Mouse (Mus musculus): Measurements from ENCODE around the gene Irf4. TPM values are rescaled to one million over a fixed set of nuclear protein-coding genes. Genes with fewer than 3 reads are reported as not detected.

Gene Irf4
- total and polyA plus RNA-seq, 2 experiments from 2014 or later, result 0.03 TPM; not detected in 1

DNA sequence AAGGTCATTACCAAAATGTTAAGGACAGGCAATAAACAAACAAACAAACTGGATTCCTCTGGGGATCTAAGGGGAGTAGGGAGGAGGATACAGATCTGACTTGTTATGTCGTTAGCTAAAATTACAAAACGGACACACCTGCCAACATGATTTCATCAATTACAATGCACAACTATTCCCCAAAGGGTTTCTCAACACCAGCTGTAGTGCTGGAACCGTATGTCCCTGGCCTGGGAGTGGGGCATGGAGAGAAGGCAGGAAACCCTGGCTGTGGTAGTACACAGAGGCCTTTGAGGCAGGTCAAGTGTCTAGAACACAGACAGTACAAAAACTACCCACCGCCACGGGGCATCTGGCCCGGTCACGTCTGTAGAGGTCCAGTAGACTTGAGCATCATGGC, 60.2 kb downstream of the Irf4 start:
- H3K27me3 ChIP-seq (ENCODE audit: control insufficient read depth, insufficient read depth, low read length), result no peaks in the 10 kb centered on the region
- H3K4me2 ChIP-seq (ENCODE audit: low read depth, low read length), result no peak overlapping the region
- H3K9ac ChIP-seq (replicated peaks; ENCODE audit: low read depth, low read length), result no peak overlapping the region
- WGBS, result 81% methylated on average over 7 of the region's 7 CpGs
- H3K4me1 ChIP-seq (ENCODE audit: control insufficient read depth, insufficient read depth), result no peaks in the 10 kb centered on the region
- peaks cover 3% of the 10 kb centered on the region; the same call in 1 of the 2 replicates for H3K9me3 ChIP-seq (replicated peaks; ENCODE audit: control insufficient read depth, low read length)
- ATAC-seq (ENCODE audit: insufficient read depth, low read depth) (no peak), DNase-seq (ENCODE audit: low spot score) (no peak)
- H3K4me3 ChIP-seq (ENCODE audit: low read depth, low read length), result no peak overlapping the region
- H3K36me3 ChIP-seq (replicated peaks; ENCODE audit: control insufficient read depth, insufficient read depth, low read length), result 0 out of 2 replicates have a peak, but pooled peaks cover 4% of the 10 kb centered on the region
- H3K27ac ChIP-seq (ENCODE audit: low read depth), result no peak overlapping the region
- TF ChIP-seq CTCF (IDR thresholded peaks at IDR 0.05; ENCODE audit: low read depth) (no peak), EP300 (IDR thresholded peaks at IDR 0.05; ENCODE audit: low read depth) (no peak)

DNA sequence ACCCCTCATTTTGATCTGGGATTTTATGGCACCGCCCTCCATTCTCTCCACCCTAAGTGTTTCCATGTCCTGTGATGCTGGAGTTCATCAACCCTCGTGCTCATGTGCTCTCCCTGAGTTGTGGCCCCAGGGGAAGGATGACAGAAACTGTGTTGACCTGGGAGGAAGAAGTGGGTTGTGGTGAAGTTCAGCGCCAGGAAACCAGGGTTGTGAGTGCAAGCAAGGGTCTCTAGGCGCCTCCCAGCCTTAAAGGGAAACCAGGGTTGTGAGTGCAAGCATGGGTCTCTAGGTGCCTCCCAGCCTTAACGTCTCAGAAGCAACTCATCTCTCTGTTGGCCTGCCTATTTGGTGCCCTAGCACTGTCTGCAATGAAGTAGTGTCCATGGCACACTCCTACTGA, 64.4 kb downstream of the Irf4 start:
- no peak for ATAC-seq (ENCODE audit: insufficient read depth, low read depth)
- H3K4me1 ChIP-seq (ENCODE audit: control insufficient read depth, insufficient read depth), result no peaks in the 10 kb centered on the region
- WGBS, result 72% methylated on average over 5 of the region's 5 CpGs
- H3K27ac ChIP-seq (ENCODE audit: low read depth), result no peak overlapping the region
- DNase-seq (ENCODE audit: low spot score), result no peak
- no peaks in the 10 kb centered on the region for H3K27me3 ChIP-seq (ENCODE audit: control insufficient read depth, insufficient read depth, low read length)
- no peak overlapping the region for H3K4me2 ChIP-seq (ENCODE audit: low read depth, low read length)
- no peak for TF ChIP-seq CTCF (IDR thresholded peaks at IDR 0.05; ENCODE audit: low read depth)
- TF ChIP-seq EP300 (IDR thresholded peaks at IDR 0.05; ENCODE audit: low read depth), result no peak
- H3K9me3 ChIP-seq (replicated peaks; ENCODE audit: control insufficient read depth, low read length), result peaks cover 3% of the 10 kb centered on the region; the same call in 1 of the 2 replicates
- H3K9ac ChIP-seq (replicated peaks; ENCODE audit: low read depth, low read length), result no peak overlapping the region
- peaks cover 26% of the 10 kb centered on the region for H3K36me3 ChIP-seq (replicated peaks; ENCODE audit: control insufficient read depth, insufficient read depth, low read length)
- H3K4me3 ChIP-seq (ENCODE audit: low read depth, low read length), result no peak overlapping the region

DNA sequence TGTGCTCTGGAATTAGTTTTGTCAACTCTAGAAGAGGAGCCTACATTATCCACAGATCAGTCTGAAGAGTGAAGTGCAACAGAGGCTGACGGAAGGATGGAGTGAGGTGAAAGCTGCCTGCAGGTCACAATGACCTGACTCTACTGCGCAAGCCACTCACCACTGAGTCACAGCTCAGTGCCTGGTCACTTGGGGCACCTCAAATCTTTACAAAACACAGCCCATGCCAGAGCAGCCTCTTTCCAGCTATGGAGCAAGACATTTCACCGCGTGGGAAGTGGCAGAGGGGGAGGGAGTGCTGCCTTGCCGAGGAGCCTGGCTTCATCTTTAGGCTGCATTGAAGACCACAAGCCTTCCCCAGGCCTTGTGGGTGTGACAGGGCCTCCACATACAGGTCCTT, 65.2 kb downstream of the Irf4 start:
- DNase-seq (ENCODE audit: low spot score) (no peak), ATAC-seq (ENCODE audit: insufficient read depth, low read depth) (no peak)
- Histone ChIP-seq H3K9me3 (replicated peaks; ENCODE audit: control insufficient read depth, low read length) (peaks cover 3% of the 10 kb centered on the region; the same call in 1 of the 2 replicates), H3K4me2 (ENCODE audit: low read depth, low read length) (no peak overlapping the region), H3K27me3 (ENCODE audit: control insufficient read depth, insufficient read depth, low read length) (no peaks in the 10 kb centered on the region), H3K36me3 (replicated peaks; ENCODE audit: control insufficient read depth, insufficient read depth, low read length) (peaks cover 33% of the 10 kb centered on the region), H3K4me3 (ENCODE audit: low read depth, low read length) (no peak overlapping the region), H3K9ac (replicated peaks; ENCODE audit: low read depth, low read length) (no peak overlapping the region), H3K27ac (ENCODE audit: low read depth) (no peak overlapping the region), H3K4me1 (ENCODE audit: control insufficient read depth, insufficient read depth) (no peaks in the 10 kb centered on the region)
- no peak for TF ChIP-seq CTCF (IDR thresholded peaks at IDR 0.05; ENCODE audit: low read depth)
- no peak for TF ChIP-seq EP300 (IDR thresholded peaks at IDR 0.05; ENCODE audit: low read depth)
- 82% methylated on average over 5 of the region's 5 CpGs for WGBS

Other genes starting within 250 kb of the Irf4 start
- gene Uqcrfs1, start 203.9 kb upstream of the Irf4 start, total RNA-seq (2014; rRNA removed; ENCODE audit: low replicate concordance), result 1,049 and 1,070 TPM in 2 replicates
- 1,491 and 1,508 TPM in 2 replicates for gene Uqcrfs1, start 203.9 kb upstream of the Irf4 start, polyA plus RNA-seq (2015; fragmentation: Nextera tagmentation; extraction: Ambion mirVana)
- gene Dusp22, start 89.2 kb upstream of the Irf4 start, total RNA-seq (2014; rRNA removed; ENCODE audit: low replicate concordance), result 4.8 and 7.5 TPM in 2 replicates
- 14.6 and 15.4 TPM in 2 replicates for gene Dusp22, start 89.2 kb upstream of the Irf4 start, polyA plus RNA-seq (2015; fragmentation: Nextera tagmentation; extraction: Ambion mirVana)
- gene Hus1b, start 198.5 kb downstream of the Irf4 start, total RNA-seq (2014; rRNA removed; ENCODE audit: low replicate concordance), result not detected in 2 replicates
- not detected in 2 replicates for gene Hus1b, start 198.5 kb downstream of the Irf4 start, polyA plus RNA-seq (2015; fragmentation: Nextera tagmentation; extraction: Ambion mirVana)
- 15.3 and 15.8 TPM in 2 replicates for gene Exoc2, start 224.9 kb downstream of the Irf4 start, total RNA-seq (2014; rRNA removed; ENCODE audit: low replicate concordance)
- gene Exoc2, start 224.9 kb downstream of the Irf4 start, polyA plus RNA-seq (2015; fragmentation: Nextera tagmentation; extraction: Ambion mirVana), result 12.6 and 13.3 TPM in 2 replicates
- not detected in 2 replicates for gene Gm5447, start 225.0 kb downstream of the Irf4 start, total RNA-seq (2014; rRNA removed; ENCODE audit: low replicate concordance)
- not detected in 2 replicates for gene Gm5447, start 225.0 kb downstream of the Irf4 start, polyA plus RNA-seq (2015; fragmentation: Nextera tagmentation; extraction: Ambion mirVana)